Mouse (Mus musculus) cortical plate, adult 2 months (tissue): ENCODE data around the gene 1700003E16Rik.

Experiments
- CTCF ChIP-seq: fragments of 200-500 bp; IDR thresholded peaks from 2 replicates; pipeline ENCODE4 v1.5.1; 2011; ENCODE audit warnings: mild to moderate bottlenecking, control low read depth, low read length; ENCODE audit not compliant: insufficient read depth; ENCODE audit errors: extremely low read depth
- POLR2A ChIP-seq: fragments of 200-500 bp; IDR thresholded peaks from 2 replicates; pipeline ENCODE4 v1.6.1; 2011; ENCODE audit warnings: mild to moderate bottlenecking, low read length, control low read depth; ENCODE audit not compliant: insufficient read depth; ENCODE audit errors: extremely low read depth

- TF ChIP-seq CTCF, result no peak
- TF ChIP-seq POLR2A, result peak; percentile 88
Observed at GRCm38 (mm10) chr6:83108762-83109668, 47.2 kb upstream of the 1700003E16Rik start, which contains the start of gene Mrpl53.
